Mouse (Mus musculus) heart, postnatal 25 days (tissue): Measurements from ENCODE around the gene Cdkal1. TPM values are rescaled to one million over a fixed set of nuclear protein-coding genes. Genes with fewer than 3 reads are reported as not detected.

Experiments
- DNase-seq: peaks from one replicate; pipeline ENCODE4 v3.0.0; 2022; ENCODE audit warnings: low spot score
- intact Hi-C: fragments of 180-260 bp; cut with DNase I; formaldehyde crosslinking; loops from one replicate; pipeline ENCODE4 v1.15.1; 2025
- total RNA-seq, 2 experiments: library from RNA; stranded (reverse); gene quantifications; 2 replicates each; pipeline ENCODE4 v1.2.3; 2021

Cdkal1 gene
- total RNA-seq, 2 experiments from 2014 or later = 33.7 to 34.2 TPM

DNA sequence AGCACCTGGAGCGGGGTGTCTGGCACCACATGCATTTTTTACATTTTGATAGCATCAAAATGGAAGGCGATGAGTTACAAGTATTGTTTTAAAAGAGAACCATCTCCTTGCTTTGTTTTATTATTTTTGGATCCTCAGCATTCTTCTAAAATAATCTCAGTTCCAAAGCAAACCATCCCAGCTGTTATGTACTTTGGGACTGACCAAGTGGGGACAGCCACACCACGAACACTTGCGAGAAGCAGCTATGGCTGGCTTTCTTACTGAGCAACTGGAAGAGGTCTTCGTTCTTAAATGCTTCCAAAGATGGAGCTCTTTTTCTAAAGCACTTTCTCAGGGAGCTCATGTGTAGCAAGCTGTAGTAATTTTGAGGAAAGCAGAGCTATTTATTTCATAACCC lies 668.7 kb downstream of the Cdkal1 start:
- intact Hi-C loops = no loop called here

DNA sequence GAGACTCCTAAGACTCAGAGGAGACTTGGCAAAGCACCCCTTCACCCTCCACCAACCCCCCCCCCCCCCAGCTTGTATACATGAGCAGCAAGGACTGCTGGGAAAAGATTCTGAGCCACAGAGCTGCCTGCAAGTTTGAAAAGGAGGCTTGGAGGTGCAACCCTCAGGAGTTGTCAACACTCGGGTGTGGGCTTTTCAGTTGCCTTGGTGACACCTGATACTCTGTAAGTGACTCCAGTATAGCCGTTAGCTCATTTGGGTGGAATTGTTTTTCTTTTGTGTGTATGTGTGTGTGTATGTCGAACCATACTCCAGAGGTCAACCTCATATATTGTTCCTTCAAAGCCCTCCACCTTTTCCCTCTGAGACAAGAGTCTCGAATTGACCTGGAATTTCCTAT lies 669.9 kb downstream of the Cdkal1 start:
- intact Hi-C loops = no loop called here
- no peak for DNase-seq

More for the DNA sequence above, 668.7 kb downstream of the Cdkal1 start:
- DNase-seq = no peak

DNA sequence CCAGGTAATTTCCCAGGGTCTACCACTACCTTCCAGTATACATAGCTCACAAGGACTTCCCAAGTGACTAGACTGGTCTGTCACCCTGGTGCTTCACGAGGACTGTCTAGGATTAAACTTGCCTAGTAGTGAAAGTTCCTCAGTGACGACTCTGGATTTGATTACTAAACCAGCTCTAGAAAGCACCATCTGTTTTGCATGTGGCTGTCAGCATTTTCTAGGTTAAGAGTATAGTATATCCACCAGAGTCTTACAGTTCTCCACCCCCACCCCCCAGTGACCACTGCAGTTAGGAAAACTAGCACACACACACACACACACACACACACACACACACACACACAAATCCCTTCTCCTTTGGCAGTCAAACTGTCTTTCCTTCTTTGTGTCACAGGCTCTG lies 670.9 kb downstream of the Cdkal1 start:
- DNase-seq = no peak
- intact Hi-C loops = no loop called here

DNA sequence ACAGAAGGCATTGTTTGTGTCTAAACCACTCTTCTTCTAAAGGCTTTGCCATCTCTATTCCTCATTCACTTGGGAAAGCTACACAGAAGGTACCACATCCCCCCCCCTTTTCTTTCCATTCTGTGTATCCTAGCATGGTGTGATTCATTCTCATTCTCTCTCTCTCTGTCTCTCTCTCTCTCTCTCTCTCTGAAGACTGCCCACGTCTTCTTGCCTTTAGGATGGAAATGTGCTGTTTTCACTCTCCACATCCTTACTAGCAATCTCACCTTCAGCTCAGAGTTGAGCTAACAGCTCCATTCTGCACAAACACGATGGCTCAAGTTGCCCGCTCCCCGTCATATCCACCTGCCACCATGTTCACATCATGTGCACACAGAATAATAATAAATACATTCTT lies 675.6 kb downstream of the Cdkal1 start:
- intact Hi-C loops = no loop called here
- DNase-seq = no peak

DNA sequence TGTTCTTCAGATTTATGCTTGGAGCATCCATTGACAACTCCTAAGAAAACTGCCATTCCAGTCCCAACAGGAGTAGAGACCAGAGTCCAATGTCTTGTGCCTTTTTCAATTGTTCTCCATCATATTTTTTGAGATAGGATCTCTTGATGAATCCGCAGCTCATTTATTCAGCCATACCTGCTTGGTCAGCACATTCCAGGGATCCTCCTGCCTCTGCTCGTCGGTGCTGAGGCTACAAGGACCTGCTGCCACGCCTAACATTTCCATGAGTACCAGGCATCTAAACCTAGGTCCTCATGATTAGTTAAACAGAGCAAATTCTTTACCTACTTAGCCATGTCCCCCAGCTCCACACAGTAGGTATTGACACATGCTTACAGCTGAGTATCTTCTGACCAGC lies 676.2 kb downstream of the Cdkal1 start:
- no peak for DNase-seq
- intact Hi-C loops = no loop called here

DNA sequence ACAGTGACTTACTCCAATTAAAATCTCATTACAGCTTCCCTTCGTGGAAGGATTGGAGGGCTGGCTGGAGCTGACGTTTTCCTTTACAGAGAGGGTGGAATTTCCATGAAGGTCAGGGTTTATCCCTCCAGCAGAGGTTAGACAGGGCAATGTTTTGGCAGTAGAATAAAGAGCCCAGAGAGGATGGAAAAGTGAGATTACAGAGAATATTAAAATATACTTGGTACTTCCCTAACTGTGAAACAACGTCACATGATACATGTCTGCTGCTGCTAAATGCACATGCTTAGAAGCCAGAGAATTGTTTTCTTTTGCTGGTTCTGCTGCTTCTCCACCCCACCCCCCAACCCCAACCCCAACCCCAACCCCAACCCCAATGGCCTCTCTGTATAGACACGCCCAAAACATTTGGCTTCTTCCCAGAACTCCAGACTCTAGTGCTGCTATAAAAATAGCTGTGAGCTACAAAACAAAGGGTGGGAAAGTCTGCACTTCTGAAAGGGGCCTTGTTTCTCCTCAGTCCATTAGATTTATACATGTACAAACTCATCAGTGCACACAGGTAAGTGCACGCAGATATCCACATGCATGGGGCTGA lies 677.5 kb downstream of the Cdkal1 start:
- intact Hi-C loops = no loop called here
- no peak for DNase-seq

DNA sequence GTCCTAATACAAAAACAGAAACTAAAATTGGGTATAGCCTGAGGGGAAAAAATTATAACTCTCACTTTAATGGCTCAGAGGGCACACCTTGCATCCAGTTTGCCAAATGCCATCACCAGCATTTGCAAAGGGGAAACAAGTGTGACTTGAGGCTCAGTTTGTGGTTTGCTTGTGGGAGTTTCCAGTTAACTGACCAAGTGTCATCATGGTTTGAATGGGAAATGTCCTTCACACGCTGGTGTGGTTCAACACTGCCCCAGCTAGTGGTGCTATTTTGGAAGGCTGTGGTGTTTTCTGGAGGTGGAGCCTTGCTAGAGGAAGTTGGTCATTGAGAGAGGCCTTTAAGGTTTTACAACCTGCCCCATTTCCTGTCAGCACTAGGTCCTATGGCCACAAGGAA lies 686.1 kb downstream of the Cdkal1 start:
- intact Hi-C loops = no loop called here
- DNase-seq = no peak

DNA sequence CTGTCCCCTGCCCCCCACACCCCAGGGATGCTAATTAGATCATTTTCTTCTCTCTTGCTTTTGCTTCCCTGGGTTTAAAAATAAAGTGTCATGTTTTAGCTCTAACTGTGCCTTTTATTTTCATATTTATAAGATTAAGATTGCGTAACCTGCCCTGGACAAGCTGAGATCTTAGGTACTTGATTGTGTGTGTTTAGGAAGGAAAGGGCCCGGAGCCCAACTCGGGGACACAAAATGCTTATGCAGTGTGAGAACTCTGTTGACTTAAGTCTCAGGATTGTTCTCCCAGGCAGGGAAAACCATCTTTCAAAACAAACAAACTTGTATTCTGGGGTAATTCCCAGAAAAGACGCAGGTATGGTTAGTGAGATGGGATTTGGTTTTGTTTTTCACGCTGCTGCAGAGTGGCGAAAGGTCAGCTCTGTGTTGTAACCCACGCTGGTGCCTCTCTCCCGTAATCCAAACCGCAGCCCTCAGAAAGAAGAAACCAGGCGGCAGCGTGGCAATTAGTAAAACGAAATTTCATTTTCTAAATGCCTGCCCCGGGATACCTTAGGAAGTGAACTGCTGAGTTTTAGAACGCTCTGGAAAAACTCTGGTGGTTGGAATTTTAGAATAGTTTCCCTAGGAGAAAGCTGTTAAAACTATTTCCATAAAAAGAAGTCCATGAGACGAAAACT lies 690.5 kb downstream of the Cdkal1 start:
- no peak for DNase-seq
- intact Hi-C loops = no loop called here

DNA sequence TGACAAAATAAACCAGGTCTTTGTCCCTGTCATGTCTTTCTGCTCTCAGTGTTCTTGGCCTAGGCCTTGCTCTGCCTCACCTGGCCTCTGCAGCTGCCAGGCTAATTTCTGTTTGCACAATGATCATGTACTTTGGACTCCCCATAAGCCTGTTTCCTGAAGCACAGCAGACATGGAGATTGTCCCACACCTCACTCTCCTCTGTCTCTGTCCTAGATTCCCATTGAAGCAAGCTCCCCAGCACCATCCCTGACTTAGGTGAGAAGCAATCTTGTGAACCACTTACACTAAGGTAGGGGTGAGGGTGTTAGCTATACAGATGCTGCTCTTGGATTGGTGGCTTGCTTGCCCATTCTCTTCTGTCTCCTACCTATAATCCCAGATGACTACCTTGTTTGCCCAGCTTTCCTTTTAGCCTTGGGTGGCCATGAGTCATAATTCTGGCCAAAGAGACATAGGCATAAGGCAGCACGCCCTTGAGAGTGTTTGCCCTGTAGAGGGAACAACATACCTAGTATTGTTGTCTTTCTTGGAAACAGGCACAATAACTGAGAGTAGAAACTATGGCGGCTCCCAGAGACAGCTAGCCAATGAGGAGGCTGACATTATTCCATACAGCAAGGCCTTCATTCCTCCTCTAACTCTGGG lies 692.5 kb downstream of the Cdkal1 start:
- DNase-seq = no peak
- intact Hi-C loops = no loop called here

DNA sequence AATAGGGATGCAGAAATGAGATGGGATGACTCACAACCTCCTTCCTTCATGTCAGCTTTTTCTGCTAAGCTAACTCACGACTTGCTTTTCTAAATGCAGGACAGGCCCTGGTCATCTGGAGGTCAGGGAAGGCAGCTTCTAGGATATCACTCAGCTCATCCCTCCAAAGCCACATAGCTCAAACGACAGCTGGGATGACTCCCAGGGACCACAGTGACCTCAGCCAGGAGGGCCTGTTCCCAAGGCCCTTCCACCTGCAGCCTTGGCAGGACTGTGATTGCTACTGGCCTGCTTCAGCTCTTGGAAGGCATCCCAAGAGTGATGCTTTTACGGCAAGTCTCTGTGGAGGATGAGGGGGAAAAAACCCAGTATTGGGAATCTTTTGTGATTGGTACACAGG lies 693.0 kb downstream of the Cdkal1 start:
- intact Hi-C loops = no loop called here
- no peak for DNase-seq

DNA sequence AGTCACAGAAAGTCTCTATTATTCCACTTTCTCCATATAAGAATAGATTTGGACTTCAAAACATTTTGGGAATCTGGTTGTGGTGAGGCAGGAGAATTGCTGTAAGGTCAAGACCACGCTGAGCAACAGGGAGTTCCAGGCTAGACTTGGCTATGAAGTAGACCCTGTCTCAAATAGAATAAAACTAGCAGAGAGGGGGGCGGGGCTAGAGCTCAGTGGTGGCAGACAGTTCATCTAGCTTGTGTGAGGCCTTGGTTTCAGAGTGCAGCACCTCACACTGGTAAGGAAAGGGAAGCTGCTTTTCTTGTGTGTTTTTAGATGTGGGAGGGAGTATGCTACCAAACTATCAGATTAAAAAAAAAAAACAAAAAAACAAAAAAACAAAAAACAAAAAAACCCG lies 694.0 kb downstream of the Cdkal1 start:
- intact Hi-C loops = no loop called here
- no peak for DNase-seq

DNA sequence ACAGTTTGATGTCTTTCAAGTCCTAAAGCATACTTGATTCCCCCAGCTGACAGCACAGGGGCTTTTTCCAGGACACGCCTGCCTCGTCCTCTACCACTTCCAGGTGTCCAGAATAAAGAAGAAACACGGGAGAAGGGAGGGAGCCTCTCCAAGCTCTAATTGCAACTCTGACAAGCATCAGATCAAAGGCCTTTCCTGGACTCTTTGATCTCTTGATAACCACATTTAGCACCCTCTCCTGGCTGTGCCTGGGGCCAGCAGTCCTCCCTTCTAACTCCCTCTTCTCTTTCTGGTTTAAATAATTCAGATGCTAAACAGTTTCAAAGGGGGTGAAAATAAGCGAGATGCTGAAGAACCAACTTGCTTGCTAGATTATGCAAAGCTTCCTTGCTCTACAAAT lies 698.8 kb downstream of the Cdkal1 start:
- intact Hi-C loops = no loop called here
- no peak for DNase-seq

DNA sequence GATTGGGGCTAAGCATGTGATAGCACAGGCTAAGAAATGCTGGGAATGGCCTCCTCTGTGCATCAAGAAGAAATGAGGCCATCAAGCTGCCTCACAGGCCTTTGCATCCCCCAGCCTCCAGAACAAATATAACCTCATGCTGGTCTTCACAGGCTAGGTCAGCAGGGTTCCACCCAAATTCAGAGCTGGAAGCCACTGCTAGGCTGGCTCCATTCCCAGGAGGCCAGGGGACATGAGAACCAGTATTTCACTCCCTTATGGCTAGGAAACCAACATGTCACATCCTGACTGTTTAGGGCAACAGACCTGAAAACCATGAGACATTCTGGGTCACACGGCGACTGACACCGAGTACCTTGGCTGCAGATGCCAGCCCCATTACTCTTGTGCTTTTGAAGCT lies 700.2 kb downstream of the Cdkal1 start:
- intact Hi-C loops = no loop called here
- DNase-seq = no peak

DNA sequence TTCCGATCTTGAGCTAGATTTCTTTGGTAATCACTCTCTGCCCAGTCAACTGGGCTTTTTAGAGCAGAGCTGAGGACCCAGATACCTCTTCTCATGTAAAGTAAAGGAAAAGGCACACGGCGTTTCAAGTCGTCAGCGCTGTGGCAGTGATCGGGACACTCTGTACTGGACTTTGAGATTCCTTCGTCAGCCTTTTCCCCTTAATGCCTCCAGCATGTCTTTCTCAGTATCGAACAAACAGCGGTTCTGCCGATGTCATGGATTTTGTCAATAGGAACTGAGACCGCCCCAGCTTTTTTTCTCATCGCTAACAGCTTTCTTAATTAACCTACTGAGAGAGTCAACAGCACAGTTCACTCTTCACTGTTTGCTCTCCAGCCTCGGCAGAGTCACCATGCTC lies 705.4 kb downstream of the Cdkal1 start:
- DNase-seq = no peak
- intact Hi-C loops = no loop called here

DNA sequence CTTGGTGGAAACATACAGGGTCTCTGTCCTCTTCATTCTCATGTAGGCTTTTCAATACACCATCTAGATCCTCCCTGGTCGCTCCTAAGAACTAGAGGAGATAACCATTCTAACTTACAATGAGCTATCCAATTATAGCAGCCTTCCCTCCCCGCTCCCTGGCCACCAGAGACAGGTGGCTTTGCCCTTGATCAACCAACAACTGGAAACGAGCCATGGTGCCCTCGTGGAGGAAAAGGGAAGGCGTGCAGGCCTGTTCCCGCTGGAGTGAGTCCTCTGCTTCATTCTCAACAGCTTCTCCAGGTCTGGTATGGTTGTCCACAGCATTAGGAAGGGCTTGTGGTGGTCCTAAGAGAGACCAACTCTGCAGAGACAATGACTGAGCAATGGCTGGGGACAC lies 706.1 kb downstream of the Cdkal1 start:
- no peak for DNase-seq

DNA sequence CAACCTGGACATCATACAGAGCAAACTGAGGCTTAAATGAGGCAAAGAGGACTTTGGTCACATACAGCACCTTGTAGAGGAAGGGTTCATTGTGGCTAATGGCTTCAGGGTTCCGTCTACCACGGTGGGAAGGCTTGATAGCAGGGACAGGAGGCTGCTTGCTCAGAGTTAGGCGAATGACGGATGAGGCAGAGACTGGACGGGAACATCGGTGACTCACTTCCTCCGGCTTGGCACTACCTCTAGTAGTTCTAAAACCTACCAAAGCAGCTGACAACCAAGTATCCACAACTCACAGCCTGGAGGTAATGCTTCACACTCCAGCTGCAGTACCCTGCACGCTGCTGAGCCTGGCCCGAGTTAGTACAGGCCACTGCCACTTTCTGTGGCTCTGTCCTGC lies 706.9 kb downstream of the Cdkal1 start:
- intact Hi-C loops = no loop called here

More for the DNA sequence above, 706.1 kb downstream of the Cdkal1 start:
- intact Hi-C loops = no loop called here

More for the DNA sequence above, 706.9 kb downstream of the Cdkal1 start:
- no peak for DNase-seq

Other genes starting within 250 kb of the Cdkal1 start
- gene E2f3, start 130.4 kb upstream of the Cdkal1 start, total RNA-seq = 1 to 10 TPM; 5.3 to 5.6 TPM